In the genomic region with DNA sequence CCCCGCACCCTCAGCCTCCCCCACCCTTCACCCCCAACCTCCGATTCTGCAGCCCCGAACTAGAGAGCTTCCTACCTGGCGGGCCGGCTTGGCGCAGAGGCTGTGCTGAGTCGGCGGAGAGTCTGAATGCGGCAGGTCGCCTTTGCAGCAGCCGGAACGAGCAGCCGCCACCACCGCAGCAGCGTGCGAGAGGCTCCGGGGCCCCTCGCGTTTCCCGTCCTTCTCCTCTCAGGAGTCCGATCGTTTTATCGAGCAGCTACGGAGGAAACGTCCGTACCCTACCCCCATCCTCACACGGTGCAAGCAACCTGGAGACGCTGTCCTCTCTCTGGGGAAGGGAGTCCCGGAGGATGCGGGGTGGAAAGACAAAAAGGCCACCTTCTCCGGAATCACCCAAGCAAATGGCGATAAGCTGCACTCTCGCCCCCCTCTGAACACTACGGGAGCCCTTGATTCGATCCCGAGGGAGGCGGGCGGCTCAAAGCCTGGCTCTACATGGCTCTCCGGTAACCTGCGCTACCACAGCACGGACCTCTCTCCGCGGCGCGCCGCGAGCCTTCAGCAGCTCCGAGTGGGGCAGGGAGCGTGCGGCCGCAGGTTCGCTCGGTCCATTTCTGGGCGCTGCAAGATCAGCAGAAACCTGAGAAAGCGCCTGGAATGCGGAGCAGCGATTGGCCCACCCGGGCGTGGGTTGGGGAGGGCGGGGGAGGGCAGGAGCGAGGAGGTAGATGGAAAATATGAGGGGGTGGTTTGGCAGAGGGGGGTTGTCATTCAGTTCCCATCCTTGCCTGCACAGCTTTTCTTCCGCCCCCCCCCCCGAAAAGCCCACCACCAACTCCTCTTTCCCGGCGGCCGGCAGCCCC, we compare ENCODE assay signal across 8 mouse cellular contexts. TPM values are rescaled to one million over a fixed set of nuclear protein-coding genes. Genes with fewer than 3 reads are reported as not detected.
DNase-seq lines count a peak whose midpoint lies in the region; ATAC-seq and TF ChIP-seq lines count a peak whose summit lies in the region.

No protein-coding gene starts in this region.

- WGBS in forebrain, embryonic 15.5 days, result under 1% methylated on average over 65 of the region's 66 CpGs
- WGBS in kidney, postnatal 0 days, result under 1% methylated on average over 65 of the region's 66 CpGs
- WGBS in liver, embryonic 11.5 days, result 1% methylated on average over 64 of the region's 66 CpGs

- DNase-seq in layer of hippocampus, adult 11-12 months (ENCODE audit: low spot score), result peak; percentile 60
- DNase-seq in layer of hippocampus, adult 9-10 months (ENCODE audit: low spot score), result no peak
- peak; percentile 88 to 90 for DNase-seq in cerebellum, adult 18-20 months
- peak; percentile 27 for DNase-seq in kidney, postnatal 0 days (ENCODE audit: low spot score)
- peak; percentile 40 for DNase-seq in liver, embryonic 11.5 days (ENCODE audit: low spot score)
- DNase-seq in right cerebral cortex, postnatal 10 days (ENCODE audit: low spot score in 2 of 2), result peak; percentile 67 to 70

- peak overlapping the region; percentile 53 for H3K9ac ChIP-seq in forebrain, embryonic 15.5 days (replicated peaks)
- H3K9ac ChIP-seq in kidney, postnatal 0 days (ENCODE audit: low read depth, low read length), result peak overlapping the region; percentile 35; the same call in 1 of the 2 replicates
- no peak overlapping the region for H3K9ac ChIP-seq in liver, embryonic 11.5 days (ENCODE audit: low read depth, low read length)

- peak overlapping the region; percentile 50 for H3K27ac ChIP-seq in forebrain, embryonic 15.5 days (replicated peaks)
- no peak overlapping the region for H3K27ac ChIP-seq in kidney, postnatal 0 days
- no peak overlapping the region for H3K27ac ChIP-seq in liver, embryonic 11.5 days (ENCODE audit: low read depth, low read length)

- H3K27me3 ChIP-seq in forebrain, embryonic 15.5 days, result peaks cover 35% of the 10 kb centered on the region
- H3K27me3 ChIP-seq in kidney, postnatal 0 days (ENCODE audit: insufficient read depth, low read length), result peaks cover 46% of the 10 kb centered on the region
- peaks cover 72% of the 10 kb centered on the region for H3K27me3 ChIP-seq in liver, embryonic 11.5 days (replicated peaks; ENCODE audit: control insufficient read depth, insufficient read depth, low read length)

- H3K4me2 ChIP-seq in forebrain, embryonic 15.5 days (replicated peaks), result peak overlapping the region; percentile 97
- H3K4me2 ChIP-seq in kidney, postnatal 0 days (ENCODE audit: low read length), result peak overlapping the region; percentile 90
- H3K4me2 ChIP-seq in liver, embryonic 11.5 days, result peak overlapping the region; percentile 60

- peak; percentile 42 for ATAC-seq in forebrain, embryonic 15.5 days (replicated peaks)
- ATAC-seq in kidney, postnatal 0 days (replicated peaks; ENCODE audit: low FRiP score, low read depth), result 0 out of 2 replicates have a peak, but pooled peaks have one; percentile 18
- no peak for ATAC-seq in liver, embryonic 11.5 days (replicated peaks; ENCODE audit: low FRiP score)
- no peak for ATAC-seq in megakaryocyte-erythroid progenitor cell, adult 5-6 weeks (replicated peaks; ENCODE audit: low FRiP score, low TSS enrichment, poor library complexity, severe bottlenecking)

- no peaks in the 10 kb centered on the region for H3K36me3 ChIP-seq in forebrain, embryonic 15.5 days
- no peaks in the 10 kb centered on the region for H3K36me3 ChIP-seq in kidney, postnatal 0 days (ENCODE audit: insufficient read depth, low read length)
- H3K36me3 ChIP-seq in liver, embryonic 11.5 days (ENCODE audit: control insufficient read depth, insufficient read depth, low read length), result no peaks in the 10 kb centered on the region

- TF ChIP-seq CTCF in kidney, postnatal 0 days (IDR thresholded peaks at IDR 0.05; ENCODE audit: low read depth), result no peak

- H3K4me1 ChIP-seq in forebrain, embryonic 15.5 days, result peaks cover 31% of the 10 kb centered on the region
- peaks cover 29% of the 10 kb centered on the region for H3K4me1 ChIP-seq in kidney, postnatal 0 days (replicated peaks; ENCODE audit: insufficient read depth, low read length)
- H3K4me1 ChIP-seq in liver, embryonic 11.5 days (replicated peaks; ENCODE audit: control insufficient read depth, insufficient read depth, low read length), result 0 out of 2 replicates have a peak, but pooled peaks cover 3% of the 10 kb centered on the region

- peak overlapping the region; percentile 68 for H3K4me3 ChIP-seq in forebrain, embryonic 15.5 days
- peak overlapping the region; percentile 39 for H3K4me3 ChIP-seq in kidney, postnatal 0 days (replicated peaks; ENCODE audit: low read depth, low read length)
- peak overlapping the region; percentile 36 for H3K4me3 ChIP-seq in liver, embryonic 11.5 days (ENCODE audit: low read depth, low read length)

- H3K9me3 ChIP-seq in forebrain, embryonic 15.5 days, result no peaks in the 10 kb centered on the region
- H3K9me3 ChIP-seq in kidney, postnatal 0 days (replicated peaks; ENCODE audit: low read length), result no peaks in the 10 kb centered on the region
- H3K9me3 ChIP-seq in liver, embryonic 11.5 days (ENCODE audit: control insufficient read depth, low read length), result no peaks in the 10 kb centered on the region

RNA-seq across cellular contexts. Expression of a gene that starts 1.8 kb away (rescaled TPM):
- polyA plus RNA-seq in forebrain, embryonic 15.5 days (2015; fragmentation: Nextera tagmentation; extraction: Ambion mirVana), result 4.8 and 4.9 TPM in 2 replicates
- polyA plus RNA-seq in kidney, postnatal 0 days (2015; fragmentation: Nextera tagmentation; extraction: Ambion mirVana), result 0.24 and 0.29 TPM in 2 replicates
- 0.15 and 0.40 TPM in 2 replicates for polyA plus RNA-seq in liver, embryonic 11.5 days (2014; fragmentation: Nextera tagmentation; extraction: Ambion mirVana)
- total RNA-seq in megakaryocyte-erythroid progenitor cell, adult 5-6 weeks (2014; fragmentation: Nextera tagmentation), result not detected in 2 replicates
- not detected in 2 replicates for total RNA-seq in megakaryocyte-erythroid progenitor cell, adult 5-6 weeks (2017)

Comparison
In these comparisons a context has a peak if more than half of its experiments do, and no peak if none do; other contexts are left out.
1. ATAC-seq: peak in forebrain, embryonic 15.5 days (single experiment) and kidney, postnatal 0 days (single experiment); none in liver, embryonic 11.5 days (single experiment) and megakaryocyte-erythroid progenitor cell, adult 5-6 weeks (single experiment).
2. Peak in every context shown above with its lines, with median percentiles within 50 percentile points of each other: H3K4me2 ChIP-seq and H3K4me3 ChIP-seq.